In genomic region chr7:67952036-67952681, GRCm38 (mm10) we compare ENCODE assay signal across 8 mouse cellular contexts. TPM values are rescaled to one million over a fixed set of nuclear protein-coding genes. Genes with fewer than 3 reads are reported as not detected.
A peak's percentile ranks its signal among the peaks of the same experiment; 100 is the strongest.
DNase-seq lines count a peak whose midpoint lies in the region; ATAC-seq and TF ChIP-seq lines count a peak whose summit lies in the region.

No protein-coding gene starts in this region.

- H3K4me2 ChIP-seq in heart, embryonic 11.5 days: peak overlapping the region; percentile 97
- H3K4me2 ChIP-seq in kidney, postnatal 0 days (ENCODE audit: low read length): peak overlapping the region; percentile 87
- peak overlapping the region; percentile 97 for H3K4me2 ChIP-seq in liver, embryonic 13.5 days
- peak overlapping the region; percentile 97 for H3K4me2 ChIP-seq in neural tube, embryonic 11.5 days (ENCODE audit: low read depth)
- H3K4me2 ChIP-seq in stomach, embryonic 16.5 days (ENCODE audit: low read depth, low read length): peak overlapping the region; percentile 98

- under 1% methylated on average over 78 of the region's 91 CpGs for WGBS in heart, embryonic 11.5 days (ENCODE audit: insufficient replicate concordance)
- under 1% methylated on average over 77 of the region's 91 CpGs for WGBS in kidney, postnatal 0 days
- WGBS in liver, embryonic 13.5 days (ENCODE audit: insufficient replicate concordance): under 1% methylated on average over 89 of the region's 91 CpGs
- WGBS in neural tube, embryonic 11.5 days: under 1% methylated on average over 60 of the region's 91 CpGs
- 1% methylated on average over 76 of the region's 91 CpGs for WGBS in stomach, embryonic 16.5 days

- peak; percentile 75 for DNase-seq in layer of hippocampus, adult 11-12 months (ENCODE audit: low spot score)
- no peak for DNase-seq in layer of hippocampus, adult 9-10 months (ENCODE audit: low spot score)
- peak; percentile 93 for DNase-seq in kidney, postnatal 0 days (ENCODE audit: low spot score)
- DNase-seq in liver, embryonic 13.5 days: peak; percentile 68
- DNase-seq in neural tube, embryonic 11.5 days (ENCODE audit: low spot score): peak; percentile 84

- no peaks in the 10 kb centered on the region for H3K27me3 ChIP-seq in heart, embryonic 11.5 days (ENCODE audit: control insufficient read depth, insufficient read depth, low read length)
- H3K27me3 ChIP-seq in kidney, postnatal 0 days (ENCODE audit: insufficient read depth, low read length): no peaks in the 10 kb centered on the region
- H3K27me3 ChIP-seq in liver, embryonic 13.5 days: peaks cover 19% of the 10 kb centered on the region
- no peaks in the 10 kb centered on the region for H3K27me3 ChIP-seq in neural tube, embryonic 11.5 days (ENCODE audit: control insufficient read depth, insufficient read depth, low read length)
- no peaks in the 10 kb centered on the region for H3K27me3 ChIP-seq in stomach, embryonic 16.5 days (ENCODE audit: control insufficient read depth, insufficient read depth, low read length)

- no peaks in the 10 kb centered on the region for H3K36me3 ChIP-seq in heart, embryonic 11.5 days (ENCODE audit: control insufficient read depth, insufficient read depth, low read length)
- no peaks in the 10 kb centered on the region for H3K36me3 ChIP-seq in kidney, postnatal 0 days (ENCODE audit: insufficient read depth, low read length)
- H3K36me3 ChIP-seq in liver, embryonic 13.5 days: no peaks in the 10 kb centered on the region
- no peaks in the 10 kb centered on the region for H3K36me3 ChIP-seq in neural tube, embryonic 11.5 days (ENCODE audit: control insufficient read depth, insufficient read depth, low read length)
- no peaks in the 10 kb centered on the region for H3K36me3 ChIP-seq in stomach, embryonic 16.5 days (ENCODE audit: control insufficient read depth, insufficient read depth, low read length)

- TF ChIP-seq CTCF in embryonic fibroblast, embryonic 13.5 days (IDR thresholded peaks at IDR 0.05; ENCODE audit: borderline replicate concordance, insufficient read depth, low read length): no peak
- no peak for TF ChIP-seq CTCF in kidney, postnatal 0 days (IDR thresholded peaks at IDR 0.05; ENCODE audit: low read depth)

- peak; percentile 50 for ATAC-seq in heart, embryonic 11.5 days (replicated peaks; ENCODE audit: insufficient number of reproducible peaks, low FRiP score, low TSS enrichment)
- peak; percentile 24 for ATAC-seq in kidney, postnatal 0 days (replicated peaks; ENCODE audit: low FRiP score, low read depth)
- ATAC-seq in liver, embryonic 13.5 days (ENCODE audit: low read depth): peak; percentile 51
- ATAC-seq in neural tube, embryonic 11.5 days (ENCODE audit: insufficient read depth, low FRiP score, low TSS enrichment): peak; percentile 29
- peak; percentile 61 for ATAC-seq in stomach, embryonic 16.5 days (ENCODE audit: insufficient read depth, low FRiP score)

- peaks cover 4% of the 10 kb centered on the region; the same call in 1 of the 2 replicates for H3K4me1 ChIP-seq in embryonic fibroblast, embryonic 13.5 days (ENCODE audit: control insufficient read depth, insufficient read depth, low read length)
- H3K4me1 ChIP-seq in heart, embryonic 11.5 days (ENCODE audit: control insufficient read depth, insufficient read depth, low read length): peaks cover 27% of the 10 kb centered on the region
- 0 out of 2 replicates have a peak, but pooled peaks cover 7% of the 10 kb centered on the region for H3K4me1 ChIP-seq in kidney, postnatal 0 days (replicated peaks; ENCODE audit: insufficient read depth, low read length)
- H3K4me1 ChIP-seq in liver, embryonic 13.5 days (replicated peaks): peaks cover 46% of the 10 kb centered on the region
- H3K4me1 ChIP-seq in neural tube, embryonic 11.5 days (ENCODE audit: control insufficient read depth, insufficient read depth, low read length): peaks cover 7% of the 10 kb centered on the region
- H3K4me1 ChIP-seq in stomach, embryonic 16.5 days (ENCODE audit: control insufficient read depth, insufficient read depth, low read length): peaks cover 24% of the 10 kb centered on the region

- H3K4me3 ChIP-seq in embryonic fibroblast, embryonic 13.5 days (ENCODE audit: insufficient read depth, low read length): peak overlapping the region; percentile 77
- peak overlapping the region; percentile 95 for H3K4me3 ChIP-seq in heart, embryonic 11.5 days (ENCODE audit: low read depth, low read length)
- H3K4me3 ChIP-seq in kidney, postnatal 0 days (replicated peaks; ENCODE audit: low read depth, low read length): peak overlapping the region; percentile 94
- H3K4me3 ChIP-seq in liver, embryonic 13.5 days (replicated peaks): peak overlapping the region; percentile 90
- H3K4me3 ChIP-seq in neural tube, embryonic 11.5 days (ENCODE audit: low read depth, low read length): peak overlapping the region; percentile 88
- H3K4me3 ChIP-seq in stomach, embryonic 16.5 days (replicated peaks; ENCODE audit: low read length): peak overlapping the region; percentile 90

- no peaks in the 10 kb centered on the region for H3K9me3 ChIP-seq in heart, embryonic 11.5 days (replicated peaks; ENCODE audit: control insufficient read depth, low read length)
- no peaks in the 10 kb centered on the region for H3K9me3 ChIP-seq in kidney, postnatal 0 days (replicated peaks; ENCODE audit: low read length)
- no peaks in the 10 kb centered on the region for H3K9me3 ChIP-seq in liver, embryonic 13.5 days (replicated peaks)
- no peaks in the 10 kb centered on the region for H3K9me3 ChIP-seq in neural tube, embryonic 11.5 days (ENCODE audit: control insufficient read depth, low read length)
- H3K9me3 ChIP-seq in stomach, embryonic 16.5 days (replicated peaks; ENCODE audit: control insufficient read depth, low read length): no peaks in the 10 kb centered on the region

- H3K9ac ChIP-seq in heart, embryonic 11.5 days (ENCODE audit: low read depth, low read length): peak overlapping the region; percentile 98
- peak overlapping the region; percentile 96 for H3K9ac ChIP-seq in kidney, postnatal 0 days (ENCODE audit: low read depth, low read length)
- H3K9ac ChIP-seq in liver, embryonic 13.5 days: peak overlapping the region; percentile 88
- peak overlapping the region; percentile 98 for H3K9ac ChIP-seq in neural tube, embryonic 11.5 days (ENCODE audit: low read length)
- H3K9ac ChIP-seq in stomach, embryonic 16.5 days (ENCODE audit: low read length): peak overlapping the region; percentile 95

- peak overlapping the region; percentile 98 for H3K27ac ChIP-seq in embryonic fibroblast, embryonic 13.5 days (ENCODE audit: insufficient read depth, low read length)
- H3K27ac ChIP-seq in heart, embryonic 11.5 days (ENCODE audit: low read depth, low read length): peak overlapping the region; percentile 100
- H3K27ac ChIP-seq in kidney, postnatal 0 days: peak overlapping the region; percentile 100
- H3K27ac ChIP-seq in liver, embryonic 13.5 days: peak overlapping the region; percentile 92
- peak overlapping the region; percentile 100 for H3K27ac ChIP-seq in neural tube, embryonic 11.5 days (ENCODE audit: low read depth, low read length)
- H3K27ac ChIP-seq in stomach, embryonic 16.5 days (ENCODE audit: low read length): peak overlapping the region; percentile 100

- TF ChIP-seq POLR2A in embryonic fibroblast, embryonic 13.5 days (IDR thresholded peaks at IDR 0.05; ENCODE audit: low read depth, low read length): peak; percentile 56

RNA-seq across cellular contexts. Expression of gene Igf1r, which starts 0.5 kb away (rescaled TPM):
- 65.4 and 81.6 TPM in 2 replicates for polyA plus RNA-seq in embryonic fibroblast, embryonic 13.5 days (2011; ENCODE audit: insufficient read length, low read depth, missing spikeins)
- polyA plus RNA-seq in heart, embryonic 11.5 days (2014; fragmentation: Nextera tagmentation; extraction: Ambion mirVana): 16.1 and 19.3 TPM in 2 replicates
- 18.1 and 18.4 TPM in 2 replicates for polyA plus RNA-seq in kidney, postnatal 0 days (2015; fragmentation: Nextera tagmentation; extraction: Ambion mirVana)
- polyA plus RNA-seq in liver, embryonic 13.5 days (2015; fragmentation: Nextera tagmentation; extraction: Ambion mirVana): 4.1 and 4.3 TPM in 2 replicates
- 17.2 and 18.4 TPM in 2 replicates for polyA plus RNA-seq in neural tube, embryonic 11.5 days (2014; fragmentation: Nextera tagmentation; extraction: Ambion mirVana)
- 15.0 and 15.4 TPM in 2 replicates for polyA plus RNA-seq in stomach, embryonic 16.5 days (2015; fragmentation: Nextera tagmentation; extraction: Ambion mirVana)
